Mouse (Mus musculus): ENCODE measurements around the gene Bbs12.

The Bbs12 gene

GRCm38 (mm10) chr3:37325317-37326112 is 13.2 kb downstream of the Bbs12 start:
- in situ Hi-C loops (cut with MboI, MseI): no loop called here

- in situ Hi-C loops (cut with MboI, MseI): no loop called here
Observed at GRCm38 (mm10) chr3:37326627-37327026, 14.3 kb downstream of the Bbs12 start.

GRCm38 (mm10) chr3:37328489-37328888 is 16.1 kb downstream of the Bbs12 start:
- in situ Hi-C loops (cut with MboI, MseI): no loop called here

- in situ Hi-C loops (cut with MboI, MseI): no loop called here
Observed at GRCm38 (mm10) chr3:37329963-37330362, 17.6 kb downstream of the Bbs12 start.

- in situ Hi-C loops (cut with MboI, MseI): no loop called here
Observed at GRCm38 (mm10) chr3:37331999-37332449, 19.7 kb downstream of the Bbs12 start.

- in situ Hi-C loops (cut with MboI, MseI): no loop called here
Observed at GRCm38 (mm10) chr3:37334053-37334452, 21.7 kb downstream of the Bbs12 start.

- in situ Hi-C loops (cut with MboI, MseI): no loop called here
Observed at GRCm38 (mm10) chr3:37341110-37341509, 28.8 kb downstream of the Bbs12 start.

GRCm38 (mm10) chr3:37342811-37343210 is 30.5 kb downstream of the Bbs12 start:
- in situ Hi-C loops (cut with MboI, MseI): no loop called here

- in situ Hi-C loops (cut with MboI, MseI): no loop called here
Observed at GRCm38 (mm10) chr3:37347671-37348070, 35.3 kb downstream of the Bbs12 start.

GRCm38 (mm10) chr3:37348221-37349165 is 36.1 kb downstream of the Bbs12 start, which contains the start of gene Fgf2:
Fgf2 (plus strand) TSS chr3:37348346.
- in situ Hi-C loops (cut with MboI, MseI): no loop called here

- in situ Hi-C loops (cut with MboI, MseI): no loop called here
Observed at GRCm38 (mm10) chr3:37349166-37349548, 36.8 kb downstream of the Bbs12 start.

- in situ Hi-C loops (cut with MboI, MseI): no loop called here
Observed at GRCm38 (mm10) chr3:37350386-37350785, 38.0 kb downstream of the Bbs12 start.

- in situ Hi-C loops (cut with MboI, MseI): no loop called here
Observed at GRCm38 (mm10) chr3:37353951-37354481, 41.7 kb downstream of the Bbs12 start.

GRCm38 (mm10) chr3:37354737-37355136 is 42.4 kb downstream of the Bbs12 start:
- in situ Hi-C loops (cut with MboI, MseI): no loop called here

- in situ Hi-C loops (cut with MboI, MseI): loop anchor here in 1 of 2 experiments (5.0 kb wide), 1 partner anchor 53 kb away; no protein-coding TSS in a partner anchor
Observed at GRCm38 (mm10) chr3:37360729-37361128, 48.4 kb downstream of the Bbs12 start.

- in situ Hi-C loops (cut with MboI, MseI): no loop called here
Observed at GRCm38 (mm10) chr3:37365144-37365543, 52.8 kb downstream of the Bbs12 start.

GRCm38 (mm10) chr3:37365976-37366375 is 53.6 kb downstream of the Bbs12 start:
- in situ Hi-C loops (cut with MboI, MseI): no loop called here

GRCm38 (mm10) chr3:37366381-37367053 is 54.2 kb downstream of the Bbs12 start:
- in situ Hi-C loops (cut with MboI, MseI): no loop called here

- in situ Hi-C loops (cut with MboI, MseI): no loop called here
Observed at GRCm38 (mm10) chr3:37370407-37370806, 58.1 kb downstream of the Bbs12 start.
